Comparison of ENCODE assay signal across 14 mouse cellular contexts in genomic region chr4:131549581-131549980, GRCm38 (mm10).
DNase-seq lines count a peak whose midpoint lies in the region; ATAC-seq lines count a peak whose summit lies in the region.
"Had no signal": no experiment of that assay in that cellular context is flagged by ENCODE, and none has a peak within 500 bp of the region (broad histone marks: within the 10 kb centered on the region; RNA-seq: fewer than 3 reads in every experiment).

No protein-coding gene starts in this region.

- DNase-seq in layer of hippocampus, adult 11-12 months (ENCODE audit: low spot score), result peak; percentile 40
- DNase-seq in layer of hippocampus, postnatal 25 days (ENCODE audit: extremely low spot score in 1 of 2, low spot score in 1 of 2), result no peak
- DNase-seq in cerebellum, adult 18-20 months, result peak; percentile 42 to 47
- DNase-seq in cerebellum, adult 9-11 months, result peak; percentile 56
- peak; percentile 19 to 28 for DNase-seq in layer of hippocampus, postnatal 10 days (ENCODE audit: low spot score in 2 of 2)
- DNase-seq in heart, adult 11 months, result no peak
- DNase-seq: gastrocnemius, postnatal 14 days; heart, postnatal 10 days; lung, embryonic 14.5 days; spleen, adult 18-20 months had no signal

- ATAC-seq in megakaryocyte, adult 5-6 weeks (ENCODE audit: poor library complexity, severe bottlenecking), result no peak
- ATAC-seq: intestine, embryonic 16.5 days; liver, embryonic 12.5 days; midbrain, embryonic 15.5 days had no signal

Comparison
In these comparisons a context has a peak if more than half of its experiments do, and no peak if none do; other contexts are left out.
1. DNase-seq: peak in layer of hippocampus, adult 11-12 months (single experiment), cerebellum, adult 18-20 months (2 of 2), cerebellum, adult 9-11 months (single experiment) and layer of hippocampus, postnatal 10 days (2 of 2); none in layer of hippocampus, postnatal 25 days (0 of 2) and heart, adult 11 months (single experiment).